Mouse (Mus musculus) megakaryocyte, embryonic 14.5 days (primary cell): Measurements from ENCODE around the gene Pbx4.

Experiments used
- FLI1 ChIP-seq: IDR thresholded peaks from 2 replicates; pipeline ENCODE4 v1.6.1; 2012; ENCODE audit warnings: low read length, inconsistent platforms, mixed read lengths
- GATA1 ChIP-seq: IDR thresholded peaks from 3 replicates; pipeline ENCODE4 v1.6.1; 2012; ENCODE audit warnings: mixed read lengths, low read length, inconsistent platforms, borderline replicate concordance

GRCm38 (mm10) chr8:69903063-69903542 lies 70.8 kb downstream of the Pbx4 start:
- TF ChIP-seq GATA1 (no peak), FLI1 (no peak; the same call in 1 of the 2 replicates)
